Mouse (Mus musculus) cerebellum, postnatal 10 days (tissue): Measurements from ENCODE around the gene Zfp64.

Source experiments
- DNase-seq, 2 experiments: peaks; one replicate each; pipeline ENCODE4 v3.0.0; 2021; ENCODE audit warnings: mixed read lengths in 2 of 2

Zfp64 gene

GRCm38 (mm10) chr2:168954835-168955716, at the start of gene Zfp64:
TSS of gene Zfp64 (minus strand) at chr2:168955587.
- peak; percentile 83 to 85 for DNase-seq

DNA sequence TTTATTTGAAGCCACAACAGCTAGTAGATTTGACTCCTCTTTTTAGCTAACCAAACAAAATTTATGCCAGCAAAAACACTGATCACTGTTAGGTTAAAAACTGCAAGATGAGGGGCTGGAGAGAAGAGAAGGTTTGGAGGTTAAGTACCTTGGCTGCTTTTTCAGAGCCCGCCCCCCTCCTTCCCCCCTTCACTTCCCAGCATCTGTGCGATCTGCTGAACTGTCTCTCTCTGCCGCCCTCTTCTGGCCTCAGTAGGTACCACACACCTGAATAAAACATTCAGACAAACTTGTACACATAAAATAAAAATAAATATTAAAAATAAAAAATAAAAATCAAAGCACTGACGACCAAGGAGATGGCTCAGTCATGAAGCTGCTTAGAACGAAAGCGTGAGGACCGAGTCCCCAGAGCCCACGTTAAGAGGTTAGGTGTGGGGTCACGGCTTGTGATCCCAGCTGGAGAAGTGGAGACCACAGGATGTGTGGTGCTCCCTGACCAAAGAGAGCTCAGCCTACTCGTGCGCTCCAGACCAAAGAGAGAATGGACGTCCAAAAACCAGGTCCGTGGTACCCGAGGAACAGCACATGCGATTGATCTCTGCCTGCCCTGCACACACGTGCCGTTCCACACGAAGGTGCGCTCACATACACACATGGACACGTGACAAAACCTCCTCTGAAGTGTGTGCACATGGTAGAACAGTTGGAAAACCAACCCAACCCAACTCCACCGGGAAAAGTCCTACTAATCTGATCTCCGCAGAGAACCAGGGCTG, 37.4 kb upstream of the Zfp64 start:
- peak; percentile 71 to 77 for DNase-seq

GRCm38 (mm10) chr2:168990957-168991356, 35.6 kb upstream of the Zfp64 start:
- DNase-seq, result no peak

DNA sequence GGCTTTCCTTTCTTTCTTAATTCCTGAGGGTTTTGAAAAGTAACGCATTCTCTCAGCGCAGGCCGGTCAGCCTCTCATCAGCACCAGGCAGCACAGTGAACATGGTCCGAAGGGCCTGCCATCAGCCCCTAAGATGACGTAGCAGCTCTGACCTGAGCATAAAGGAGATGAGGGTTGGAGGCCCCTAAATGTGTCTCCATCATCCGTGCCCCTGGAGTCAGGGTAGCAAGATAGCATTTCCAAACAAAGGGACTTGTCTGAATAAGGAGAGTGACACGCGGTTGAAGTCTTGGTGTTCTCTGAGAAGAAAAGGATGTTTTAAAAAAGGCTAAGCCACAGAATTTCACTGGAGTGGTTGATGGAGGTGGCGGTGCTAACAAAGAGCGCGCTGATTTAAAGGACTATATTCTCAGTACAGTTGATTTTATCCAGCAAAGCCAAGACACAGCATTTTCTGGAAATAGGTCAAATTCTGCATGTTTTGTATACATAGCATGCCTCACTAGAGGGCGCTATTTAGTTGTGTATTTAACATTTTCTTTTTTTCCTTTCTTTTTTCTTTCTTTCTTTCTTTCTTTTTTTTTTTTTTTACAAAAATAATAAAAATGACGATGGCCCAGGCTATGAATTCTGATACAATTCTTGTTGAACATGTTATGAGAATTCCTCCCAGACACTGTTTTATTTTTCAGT, 34.8 kb upstream of the Zfp64 start:
- peak; percentile 46 to 79 for DNase-seq

DNA sequence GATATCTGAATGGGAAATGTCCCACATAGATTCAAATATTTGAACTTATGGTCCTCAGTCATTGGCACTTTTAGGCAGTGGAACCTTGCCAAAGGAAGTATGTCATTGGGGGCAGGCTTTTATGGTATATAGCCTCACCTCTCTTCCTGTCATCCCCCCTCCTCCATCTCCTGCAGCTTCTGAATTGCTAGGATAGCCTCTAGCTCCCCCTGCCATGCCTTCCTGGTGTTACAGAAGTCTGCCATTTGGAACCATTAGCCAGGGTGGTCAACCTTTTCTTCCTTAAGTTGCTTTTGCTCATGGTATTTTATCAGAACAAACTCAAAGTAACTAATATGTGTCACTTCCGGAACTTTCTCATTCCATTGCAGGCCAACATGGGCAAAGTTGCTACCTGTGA, 32.7 kb upstream of the Zfp64 start:
- DNase-seq, result no peak

GRCm38 (mm10) chr2:168987421-168987820, 32.0 kb upstream of the Zfp64 start:
- no peak for DNase-seq

DNA sequence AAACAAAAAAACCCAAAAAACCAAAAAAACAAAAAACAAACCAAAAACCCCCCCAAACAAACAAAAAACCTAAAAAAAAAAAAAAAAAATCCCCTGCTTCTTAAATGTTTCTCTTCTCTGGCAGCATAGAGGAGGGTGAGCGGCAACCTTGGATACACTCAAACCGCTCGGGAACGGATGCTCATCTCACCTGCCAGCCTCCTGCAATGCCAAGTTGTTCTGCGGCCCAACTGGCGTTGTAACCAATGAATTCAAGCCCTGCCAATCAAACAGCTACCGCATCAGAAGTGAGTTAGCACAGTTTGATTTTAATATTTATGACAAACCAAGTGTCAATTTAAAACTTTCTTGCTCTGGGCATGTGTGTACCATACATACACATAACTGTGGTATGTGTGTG, 26.6 kb upstream of the Zfp64 start:
- peak; percentile 19 to 21 for DNase-seq

GRCm38 (mm10) chr2:168981448-168981847, 26.1 kb upstream of the Zfp64 start:
- DNase-seq, result no peak

DNA sequence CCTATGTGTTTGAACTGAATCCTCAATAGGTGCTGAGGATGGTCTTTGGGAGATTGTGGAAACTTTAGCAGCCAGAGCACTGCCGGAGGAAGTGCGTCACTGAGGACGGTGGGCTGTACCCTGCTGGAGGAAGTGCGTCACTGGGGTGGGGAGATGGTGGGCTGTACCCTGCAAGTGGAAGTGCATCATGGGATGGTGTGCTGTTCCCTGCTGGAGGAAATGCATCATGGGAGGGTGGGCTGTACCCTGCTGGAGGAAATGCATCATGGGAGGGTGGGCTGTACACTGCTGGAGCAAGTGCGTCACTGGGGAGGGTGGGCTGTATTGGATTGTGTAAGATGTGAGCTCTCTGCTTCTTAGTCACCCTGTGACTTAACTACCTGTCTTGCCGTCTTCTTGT, 25.5 kb upstream of the Zfp64 start:
- DNase-seq, result peak in 1 of 2 experiments; percentile 32

DNA sequence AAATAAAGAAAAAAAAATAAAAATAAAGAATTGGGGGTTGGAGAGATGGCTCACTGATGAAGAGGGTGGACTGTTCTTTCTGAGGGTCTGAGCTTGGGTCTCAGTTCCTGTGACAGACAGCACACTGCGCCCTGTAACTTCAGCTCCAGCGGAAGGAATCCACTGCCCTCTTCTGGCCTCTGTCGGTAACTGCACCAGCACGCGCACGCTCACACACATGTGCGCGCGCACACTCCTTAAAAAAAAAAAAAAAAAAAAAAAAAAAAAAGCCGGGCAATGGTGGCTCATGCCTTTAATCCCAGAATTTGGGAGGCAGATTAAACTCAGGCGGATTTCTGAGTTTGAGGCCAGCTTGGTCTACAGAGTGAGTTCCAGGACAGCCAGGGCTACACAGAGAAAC, 24.4 kb upstream of the Zfp64 start:
- DNase-seq, result peak; percentile 46 to 55

GRCm38 (mm10) chr2:168978031-168978430, 22.6 kb upstream of the Zfp64 start:
- no peak for DNase-seq

DNA sequence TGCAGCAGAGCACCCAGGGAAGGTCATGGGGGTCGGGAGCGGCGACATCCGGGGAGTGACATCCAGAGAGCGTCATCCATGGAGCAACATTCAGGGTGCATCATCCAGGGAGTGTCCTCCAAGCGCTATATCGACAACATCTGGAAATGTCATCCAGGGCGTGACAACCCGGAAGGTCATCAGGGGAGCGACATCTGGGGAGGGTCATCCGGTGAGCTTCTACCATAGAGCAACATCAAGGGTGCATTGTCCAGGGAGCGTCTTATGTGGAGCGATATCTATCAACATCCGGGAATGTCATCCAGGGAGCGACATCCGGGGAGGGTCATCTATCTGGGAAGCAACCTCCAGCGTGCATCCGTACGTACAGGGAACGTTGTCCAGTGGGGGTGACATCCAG, 14.7 kb upstream of the Zfp64 start:
- DNase-seq, result no peak

DNA sequence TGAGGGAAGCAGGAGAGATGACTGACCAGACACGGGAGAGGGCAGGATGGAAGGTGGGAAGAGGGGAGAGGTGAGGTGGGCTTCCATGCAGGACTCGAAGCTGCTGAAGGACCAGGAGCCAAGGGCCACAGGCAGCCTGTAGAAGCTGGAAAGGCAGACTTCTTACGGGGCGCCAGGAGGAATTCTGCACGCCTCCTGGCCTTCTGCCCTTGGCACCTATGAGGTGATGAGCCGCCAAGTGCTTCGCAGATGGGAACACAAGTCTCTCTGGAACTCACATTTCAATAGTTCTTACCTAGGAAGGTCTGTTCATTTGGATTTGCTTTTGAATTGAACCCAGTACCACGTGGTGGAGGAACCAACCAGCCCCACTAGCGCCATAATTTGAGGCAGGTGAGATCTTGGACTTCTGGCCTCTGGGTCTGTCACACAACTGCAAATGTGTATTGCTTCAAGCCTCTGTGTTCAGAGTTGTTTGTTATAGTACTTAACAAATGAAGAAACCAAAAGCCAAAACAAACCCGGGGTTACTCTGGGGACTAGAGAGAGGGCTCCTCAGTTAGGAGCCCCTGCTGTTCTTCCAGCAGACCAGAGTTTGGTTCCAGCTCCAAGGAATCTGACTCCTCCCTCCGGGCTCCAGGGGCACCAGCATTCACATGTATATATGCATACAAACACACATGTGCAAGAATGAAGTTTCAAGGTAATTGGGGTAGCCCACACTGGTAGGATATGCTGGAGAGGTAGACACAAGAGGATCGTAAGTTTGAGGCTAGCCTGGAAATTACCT, 12.9 kb upstream of the Zfp64 start:
- DNase-seq, result peak; percentile 86 to 88

- DNase-seq, result no peak
These were observed 11.1 kb upstream of the Zfp64 start for GRCm38 (mm10) chr2:168966525-168966924.

DNA sequence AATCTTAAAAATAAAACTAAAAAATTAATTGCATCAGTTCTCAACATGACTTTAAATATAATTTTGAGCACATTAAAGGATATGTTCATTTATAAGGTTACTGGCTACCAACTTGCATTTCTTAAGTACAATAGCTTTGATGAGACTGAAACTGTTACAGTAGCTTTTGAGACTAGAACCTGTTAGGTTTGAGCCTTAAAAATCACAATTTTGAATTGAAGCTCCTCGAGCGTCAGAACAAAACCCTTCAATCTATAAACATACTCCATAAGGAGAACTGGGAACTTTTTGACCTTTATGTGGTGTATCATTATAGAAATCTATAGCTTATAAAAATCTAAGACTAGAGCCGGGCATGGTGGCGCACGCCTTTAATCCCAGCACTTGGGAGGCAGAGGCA, 9.5 kb upstream of the Zfp64 start:
- no peak for DNase-seq

- no peak for DNase-seq
These were observed 6.6 kb upstream of the Zfp64 start for GRCm38 (mm10) chr2:168961729-168962666.

GRCm38 (mm10) chr2:168960814-168961213, 5.4 kb upstream of the Zfp64 start:
- no peak for DNase-seq

DNA sequence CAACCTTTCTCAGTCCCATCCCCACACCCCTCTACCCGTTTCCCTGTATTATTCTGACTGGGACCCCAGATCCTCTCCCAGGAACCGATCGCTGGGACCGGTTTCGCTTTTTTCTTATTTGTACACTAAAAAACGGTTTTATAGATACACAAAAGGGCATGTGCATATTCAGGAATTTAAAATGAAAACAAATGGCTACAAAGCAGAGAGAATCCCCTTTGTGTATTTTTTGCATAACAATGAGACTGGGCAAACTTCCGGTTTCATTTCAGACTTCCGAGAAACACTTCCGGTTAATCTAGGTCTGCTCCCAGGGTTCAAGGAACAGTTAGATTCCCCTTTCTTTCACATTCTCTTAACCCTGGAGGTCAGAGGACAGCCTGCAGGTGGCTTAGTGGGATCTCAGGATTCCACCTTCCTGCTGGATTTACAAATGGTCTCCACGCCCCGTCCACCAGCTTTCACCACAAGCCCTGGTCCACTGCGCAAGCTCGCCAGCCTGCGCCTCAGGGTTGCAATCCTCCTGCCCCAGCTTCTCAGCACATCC, 4.0 kb upstream of the Zfp64 start:
- DNase-seq, result no peak

DNA sequence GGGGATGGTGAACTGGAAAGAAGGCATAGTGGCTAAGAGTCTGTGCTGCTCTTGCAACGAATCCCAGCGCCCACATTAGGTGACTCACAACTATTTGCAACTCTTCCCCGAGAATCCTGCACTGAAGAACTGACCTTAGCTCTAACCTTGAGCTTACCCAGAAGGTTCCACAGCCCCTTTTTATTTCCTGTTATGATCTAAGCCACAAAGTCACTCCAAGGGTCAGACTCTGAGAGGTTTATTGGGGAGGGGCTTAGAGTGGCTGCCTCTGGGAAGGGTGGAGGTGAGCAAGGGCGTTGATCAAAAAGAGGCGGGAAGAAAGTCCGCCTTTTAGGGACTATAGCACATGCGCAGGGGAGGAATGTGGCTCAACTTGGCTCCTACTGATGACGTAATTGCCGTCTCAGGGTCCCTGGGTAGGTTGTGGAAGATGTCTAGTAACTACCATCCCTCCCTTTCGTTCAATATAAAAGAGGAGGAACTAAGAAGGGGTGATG, 511 bp upstream of the Zfp64 start:
- no peak for DNase-seq

DNA sequence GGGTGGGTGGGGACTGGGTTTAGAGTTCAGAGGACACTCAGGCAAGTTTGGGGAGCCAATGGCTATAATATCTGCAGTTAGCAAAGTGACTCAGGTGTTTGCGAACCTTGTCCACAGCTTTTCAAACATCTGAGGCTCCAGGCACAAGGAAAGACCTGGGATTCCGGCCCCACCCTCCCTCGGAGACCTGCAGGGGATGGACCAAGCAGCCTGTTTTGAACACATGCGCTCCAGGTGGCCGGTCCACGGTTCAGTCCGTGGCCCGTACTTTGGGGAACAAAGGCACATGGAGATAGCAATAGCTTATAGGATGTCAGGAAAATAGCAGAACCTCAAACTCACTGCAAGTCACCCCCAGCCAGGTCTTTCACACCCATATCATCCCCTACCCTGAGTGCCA, 1.0 kb downstream of the Zfp64 start:
- DNase-seq, result peak in 1 of 2 experiments; percentile 23

- peak; percentile 43 to 62 for DNase-seq
These were observed 6.9 kb downstream of the Zfp64 start for GRCm38 (mm10) chr2:168948506-168948905.
